Mouse (Mus musculus): ENCODE results near the gene Tssk1. TPM values are rescaled to one million over a fixed set of nuclear protein-coding genes. Genes with fewer than 3 reads are reported as not detected.

The Tssk1 gene
- total and polyA plus RNA-seq, 3 experiments, result 0.04 to 0.36 TPM; not detected in 1

GRCm38 (mm10) chr16:17865770-17866169 lies 28.3 kb upstream of the Tssk1 start:
- H3K9me3 ChIP-seq (replicated peaks; ENCODE audit: insufficient read depth, low read length), result no peaks in the 10 kb centered on the region
- H3K79me2 ChIP-seq (ENCODE audit: control insufficient read depth, insufficient read depth, low read length, poor library complexity), result no peaks in the 10 kb centered on the region; the same call in 1 of the 2 replicates
- no peak overlapping the region for H3K27ac ChIP-seq (ENCODE audit: control insufficient read depth, low read depth, low read length)
- H3K4me1 ChIP-seq (ENCODE audit: control insufficient read depth in 1 of 2, insufficient read depth in 2 of 2, low read length in 2 of 2), result peaks cover 6 to 24% of the 10 kb centered on the region in 2 experiments
- H3K4me3 ChIP-seq (ENCODE audit: control insufficient read depth in 1 of 2, insufficient read depth in 1 of 2, low read depth in 2 of 2, low read length in 2 of 2), result no peak overlapping the region
- no peaks in the 10 kb centered on the region for H3K27me3 ChIP-seq (ENCODE audit: control insufficient read depth in 1 of 2, insufficient read depth in 2 of 2, low read length in 2 of 2)
- TF ChIP-seq MXI1 (IDR thresholded peaks at IDR 0.05; ENCODE audit: low read depth, low read length) (no peak), NRF1 (IDR thresholded peaks at IDR 0.05; ENCODE audit: insufficient read depth, low read depth, low read length, poor library complexity, severe bottlenecking) (no peak), CHD2 (IDR thresholded peaks at IDR 0.05; ENCODE audit: low read length) (no peak), ZKSCAN1 (IDR thresholded peaks at IDR 0.05; ENCODE audit: low read depth, low read length) (no peak), ELF1 (IDR thresholded peaks at IDR 0.05; ENCODE audit: low read depth, low read length) (no peak), TCF12 (IDR thresholded peaks at IDR 0.05; ENCODE audit: low read depth, low read length) (no peak)
- no peak for DNase-seq (ENCODE audit: low read depth, low spot score)
- peaks cover 11 to 25% of the 10 kb centered on the region in 2 experiments for H3K36me3 ChIP-seq (ENCODE audit: control insufficient read depth in 1 of 2, insufficient read depth in 2 of 2, low read length in 2 of 2)
- no peak overlapping the region for H3K9ac ChIP-seq (ENCODE audit: control insufficient read depth, low read depth, low read length, poor library complexity, severe bottlenecking)

GRCm38 (mm10) chr16:17871248-17871647 lies 22.8 kb upstream of the Tssk1 start:
- peaks cover 5 to 44% of the 10 kb centered on the region in 2 experiments for H3K36me3 ChIP-seq (ENCODE audit: control insufficient read depth in 1 of 2, insufficient read depth in 2 of 2, low read length in 2 of 2)
- TF ChIP-seq TAL1 (IDR thresholded peaks at IDR 0.05; ENCODE audit: low read length) (peak; percentile 54), MAX (IDR thresholded peaks at IDR 0.05; ENCODE audit: low read length) (peak; percentile 95), ETS1 (IDR thresholded peaks at IDR 0.05; ENCODE audit: low read depth, low read length) (peak; percentile 97), E2F4 (IDR thresholded peaks at IDR 0.05; ENCODE audit: borderline replicate concordance, low read depth, low read length) (no peak), ELF1 (IDR thresholded peaks at IDR 0.05; ENCODE audit: low read depth, low read length) (no peak), RCOR1 (IDR thresholded peaks at IDR 0.05; ENCODE audit: low read depth, low read length) (peak; percentile 97), MXI1 (IDR thresholded peaks at IDR 0.05; ENCODE audit: low read depth, low read length) (peak; percentile 98), CHD2 (IDR thresholded peaks at IDR 0.05; ENCODE audit: low read length) (no peak), UBTF (IDR thresholded peaks at IDR 0.05; ENCODE audit: borderline replicate concordance, insufficient read depth, low read depth, low read length) (no peak), MAFK (IDR thresholded peaks at IDR 0.05; ENCODE audit: borderline replicate concordance, low read depth, low read length) (no peak; the same call in 1 of the 2 replicates), EP300 (IDR thresholded peaks at IDR 0.05; ENCODE audit: low read depth in 1 of 2, low read length in 2 of 2) (peak; percentile 79 to 88), JUND (IDR thresholded peaks at IDR 0.05; ENCODE audit: low read depth, low read length) (no peak), MYC (IDR thresholded peaks at IDR 0.05; ENCODE audit: low read depth, low read length) (peak; percentile 94), ZMIZ1 (IDR thresholded peaks at IDR 0.05; ENCODE audit: low read depth, low read length) (no peak), TCF12 (IDR thresholded peaks at IDR 0.05; ENCODE audit: low read depth, low read length) (peak; percentile 91), SIN3A (IDR thresholded peaks at IDR 0.05; ENCODE audit: low read length) (peak; percentile 98), ZNF384 (IDR thresholded peaks at IDR 0.05; ENCODE audit: low read depth, low read length) (peak; percentile 40; the same call in 1 of the 2 replicates), SMC3 (IDR thresholded peaks at IDR 0.05; ENCODE audit: low read depth, low read length) (0 out of 2 replicates have a peak, but pooled peaks have one; percentile 10), GATA1 (IDR thresholded peaks at IDR 0.05; ENCODE audit: low read depth, low read length) (peak; percentile 94), NRF1 (IDR thresholded peaks at IDR 0.05; ENCODE audit: insufficient read depth, low read depth, low read length, poor library complexity, severe bottlenecking) (no peak), BHLHE40 (IDR thresholded peaks at IDR 0.05; ENCODE audit: borderline replicate concordance, low read depth, low read length) (peak; percentile 66; the same call in 1 of the 2 replicates), CTCF (IDR thresholded peaks at IDR 0.05 in 2 of 3, conservative IDR thresholded peaks at IDR 0.05 in 1 of 3; ENCODE audit: control insufficient read depth in 1 of 3, insufficient read depth in 1 of 3, low read depth in 2 of 3, low read length in 3 of 3, poor library complexity in 1 of 3, severe bottlenecking in 1 of 3) (peak in 1 of 3 experiments; percentile 18; a peak in 2 of 6 replicates)

More at GRCm38 (mm10) chr16:17871248-17871647, 22.8 kb upstream of the Tssk1 start:
- H3K9ac ChIP-seq (ENCODE audit: control insufficient read depth, low read depth, low read length, poor library complexity, severe bottlenecking), result no peak overlapping the region
- peaks cover 9 to 38% of the 10 kb centered on the region in 2 experiments for H3K4me1 ChIP-seq (ENCODE audit: control insufficient read depth in 1 of 2, insufficient read depth in 2 of 2, low read length in 2 of 2)
- peak; percentile 88 for DNase-seq (ENCODE audit: low read depth, low spot score)
- no peaks in the 10 kb centered on the region for H3K9me3 ChIP-seq (replicated peaks; ENCODE audit: insufficient read depth, low read length)
- H3K79me2 ChIP-seq (ENCODE audit: control insufficient read depth, insufficient read depth, low read length, poor library complexity), result peaks cover 4% of the 10 kb centered on the region
- no peaks in the 10 kb centered on the region for H3K27me3 ChIP-seq (ENCODE audit: control insufficient read depth in 1 of 2, insufficient read depth in 2 of 2, low read length in 2 of 2)
- H3K4me3 ChIP-seq (ENCODE audit: control insufficient read depth in 1 of 2, insufficient read depth in 1 of 2, low read depth in 2 of 2, low read length in 2 of 2), result no peak overlapping the region
- peak overlapping the region; percentile 53 for H3K27ac ChIP-seq (ENCODE audit: control insufficient read depth, low read depth, low read length)

Measured in MEL (cell line).